Mouse (Mus musculus) myocyte (in vitro differentiated cells): ENCODE data around the gene Pard3b. TPM values are rescaled to one million over a fixed set of nuclear protein-coding genes. Genes with fewer than 3 reads are reported as not detected.

Experiments
- H3K27me3 ChIP-seq: one replicate; pipeline ENCODE4 v1.6.1; 2011; ENCODE audit not compliant: control insufficient read depth, insufficient read depth, insufficient read length
- H3K36me3 ChIP-seq: one replicate; pipeline ENCODE4 v1.6.1; 2011; ENCODE audit not compliant: control insufficient read depth, insufficient read depth
- H3K4me2 ChIP-seq: one replicate; pipeline ENCODE4 v1.6.1; 2011; ENCODE audit warnings: low read depth, control low read depth
- H3K4me3 ChIP-seq: one replicate; pipeline ENCODE4 v1.5.1; 2011; ENCODE audit warnings: mild to moderate bottlenecking, control low read depth, moderate library complexity
- H3K79me2 ChIP-seq: one replicate; pipeline ENCODE4 v1.6.1; 2011; ENCODE audit not compliant: control insufficient read depth, insufficient read depth
- H3ac ChIP-seq: one replicate; pipeline ENCODE4 v1.6.1; 2011; ENCODE audit not compliant: control insufficient read depth, insufficient read length
- CEBPB ChIP-seq: IDR thresholded peaks from 2 replicates; pipeline ENCODE4 v1.6.1; 2011; ENCODE audit warnings: mild to moderate bottlenecking, moderate library complexity; ENCODE audit not compliant: poor library complexity, insufficient read depth, severe bottlenecking
- E2F4 ChIP-seq: IDR thresholded peaks from one replicate; pipeline ENCODE4 v1.6.1; 2011; ENCODE audit warnings: mild to moderate bottlenecking, control low read depth, moderate library complexity; ENCODE audit not compliant: insufficient read depth
- MAX ChIP-seq: IDR thresholded peaks from one replicate; pipeline ENCODE4 v1.6.1; 2011; ENCODE audit warnings: low read depth, mild to moderate bottlenecking, control low read depth
- MYOD1 ChIP-seq, 3 experiments: IDR thresholded peaks; one replicate each; pipeline ENCODE4 v1.6.1; 2011; ENCODE audit warnings: control low read depth in 2 of 3, low read depth in 2 of 3, mild to moderate bottlenecking in 2 of 3, moderate library complexity in 1 of 3; ENCODE audit not compliant: insufficient read length in 2 of 3, control insufficient read depth in 1 of 3
- MYOG ChIP-seq, 3 experiments: IDR thresholded peaks; one replicate each; pipeline ENCODE4 v1.6.1; 2011; ENCODE audit warnings: control low read depth in 2 of 3, low read depth in 2 of 3, mild to moderate bottlenecking in 2 of 3; ENCODE audit not compliant: insufficient read length in 2 of 3, control insufficient read depth in 1 of 3, insufficient read depth in 1 of 3
- POLR2A ChIP-seq: IDR thresholded peaks from one replicate; pipeline ENCODE4 v1.6.1; 2011; ENCODE audit warnings: low read depth, mild to moderate bottlenecking, control low read depth, moderate library complexity; ENCODE audit not compliant: insufficient read length
- POLR2AphosphoS2 ChIP-seq: IDR thresholded peaks from one replicate; pipeline ENCODE4 v1.6.1; 2011; ENCODE audit warnings: low read depth, control low read depth; ENCODE audit not compliant: insufficient read length
- REST ChIP-seq: IDR thresholded peaks from one replicate; pipeline ENCODE4 v1.6.1; 2011; ENCODE audit warnings: mild to moderate bottlenecking, control low read depth, moderate library complexity; ENCODE audit not compliant: insufficient read depth, insufficient read length
- SRF ChIP-seq: IDR thresholded peaks from one replicate; pipeline ENCODE4 v1.6.1; 2011; ENCODE audit warnings: low read depth; ENCODE audit not compliant: control insufficient read depth, insufficient read length
- TCF12 ChIP-seq: IDR thresholded peaks from one replicate; pipeline ENCODE4 v1.6.1; 2011; ENCODE audit warnings: mild to moderate bottlenecking, control low read depth; ENCODE audit not compliant: poor library complexity, insufficient read depth, severe bottlenecking
- TCF3 ChIP-seq: IDR thresholded peaks from one replicate; pipeline ENCODE4 v1.6.1; 2011; ENCODE audit warnings: low read depth, control low read depth; ENCODE audit not compliant: insufficient read length
- USF1 ChIP-seq: IDR thresholded peaks from one replicate; pipeline ENCODE4 v1.6.1; 2011; ENCODE audit warnings: low read depth, mild to moderate bottlenecking, control low read depth, moderate library complexity
- polyA plus RNA-seq: library from polyadenylated mRNA; unstranded; fragments of >200 nt; fragmentation: generic; extraction: Trizol; gene quantifications from one replicate; pipeline ENCODE4 v1.2.1, GENCODE M21; 2012; ENCODE audit warnings: missing spikeins

Gene Pard3b
- polyA plus RNA-seq, 1 experiment, result 0.17 TPM

DNA sequence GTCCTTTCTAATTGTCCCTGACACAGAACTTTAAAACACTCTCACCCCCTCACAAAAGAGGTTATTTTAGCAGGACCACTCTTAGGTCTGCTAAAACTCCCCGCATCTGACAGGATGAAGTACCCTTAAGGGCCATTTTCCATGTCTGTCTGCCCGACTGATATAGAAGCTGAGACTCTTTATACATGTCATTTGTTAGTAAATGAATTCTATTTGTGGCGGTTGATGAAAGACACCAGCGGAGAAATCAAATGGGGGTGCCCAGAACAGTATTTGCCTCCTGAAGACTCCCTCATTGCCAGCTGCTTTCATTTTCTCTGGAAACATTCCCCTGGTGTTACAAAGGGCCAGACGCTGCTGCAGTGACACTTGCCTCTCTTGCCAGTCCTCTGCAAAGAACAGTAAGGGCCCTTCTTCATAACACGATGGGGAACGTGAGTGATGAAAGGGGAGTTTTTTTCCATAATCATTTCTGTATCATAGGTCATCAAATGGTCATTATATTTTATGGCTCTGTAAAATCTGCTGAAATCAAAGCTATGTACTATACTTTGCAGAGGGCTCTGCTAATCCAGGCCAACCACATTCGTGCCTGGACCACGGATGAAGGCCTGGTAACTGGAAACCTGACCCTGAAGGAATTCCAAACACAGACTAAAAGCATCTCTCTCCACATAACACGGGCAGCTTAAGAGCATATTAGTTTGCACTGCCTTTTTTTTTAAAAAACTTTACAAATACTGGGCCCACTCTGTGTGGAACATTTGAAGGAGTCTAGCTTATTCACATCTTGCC lies 993.1 kb downstream of the Pard3b start:
- TF ChIP-seq MAX (no peak), USF1 (no peak), POLR2AphosphoS2 (no peak), MYOG (IDR thresholded peaks at IDR 0.05; ENCODE audit: control insufficient read depth in 1 of 3, insufficient read depth in 1 of 3, insufficient read length in 2 of 3, low read depth in 2 of 3) (no peak), E2F4 (no peak), SRF (no peak), POLR2A (no peak), TCF12 (no peak), MYOD1 (IDR thresholded peaks at IDR 0.05; ENCODE audit: control insufficient read depth in 1 of 3, insufficient read length in 2 of 3, low read depth in 2 of 3) (no peak), CEBPB (no peak)
- Histone ChIP-seq H3K4me2 (peak overlapping the region; percentile 21), H3K79me2 (no peaks in the 10 kb centered on the region), H3K36me3 (no peaks in the 10 kb centered on the region), H3ac (no peak overlapping the region), H3K4me3 (no peak overlapping the region), H3K27me3 (no peaks in the 10 kb centered on the region)

DNA sequence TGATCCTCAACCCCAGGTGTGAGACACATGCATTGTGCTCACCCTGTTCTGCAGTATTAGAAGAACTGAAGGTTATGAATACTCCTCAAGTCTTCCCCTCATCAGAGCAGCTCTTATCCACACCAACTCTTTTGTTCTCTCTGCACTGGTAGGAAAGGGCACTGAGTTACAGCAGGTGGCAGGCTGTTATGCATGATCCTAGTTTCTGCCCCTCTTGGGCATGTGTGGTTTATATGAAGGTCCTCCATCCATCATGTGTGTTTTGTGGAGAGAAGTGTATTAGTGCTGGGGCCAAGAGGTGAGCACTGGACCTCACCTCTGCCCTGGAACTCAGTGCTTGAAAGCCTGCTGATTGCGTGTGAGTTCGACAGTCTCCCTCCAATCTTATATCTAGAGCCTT lies 994.3 kb downstream of the Pard3b start:
- Histone ChIP-seq H3K4me3 (no peak overlapping the region), H3K79me2 (no peaks in the 10 kb centered on the region), H3ac (no peak overlapping the region), H3K36me3 (no peaks in the 10 kb centered on the region), H3K27me3 (no peaks in the 10 kb centered on the region), H3K4me2 (no peak overlapping the region)
- TF ChIP-seq E2F4, result no peak
- no peak for TF ChIP-seq TCF12

DNA sequence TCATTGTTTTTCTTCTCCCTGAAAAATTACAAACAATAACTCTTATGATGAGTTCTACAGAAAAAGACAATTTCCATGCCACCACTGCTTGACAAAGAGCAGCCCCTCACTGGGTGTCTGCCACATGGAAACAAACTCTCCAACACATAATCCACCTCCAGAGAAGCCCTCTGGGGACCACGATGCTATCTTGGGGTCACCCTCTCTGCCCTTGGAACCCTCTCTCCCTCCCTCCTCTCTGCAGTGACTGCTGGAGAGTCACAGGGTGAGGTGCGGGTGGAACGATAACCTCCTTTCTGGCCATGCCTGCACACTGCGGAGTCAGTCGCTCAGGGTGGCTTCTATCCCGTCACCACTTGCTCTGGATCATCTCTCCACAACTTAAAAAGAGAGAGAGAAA lies 996.6 kb downstream of the Pard3b start:
- H3K4me3 ChIP-seq, result no peak overlapping the region
- no peak for TF ChIP-seq TCF12
- TF ChIP-seq MYOG (IDR thresholded peaks at IDR 0.05; ENCODE audit: control insufficient read depth in 1 of 3, insufficient read depth in 1 of 3, insufficient read length in 2 of 3, low read depth in 2 of 3), result no peak
- no peak for TF ChIP-seq CEBPB
- TF ChIP-seq MYOD1 (IDR thresholded peaks at IDR 0.05; ENCODE audit: control insufficient read depth in 1 of 3, insufficient read length in 2 of 3, low read depth in 2 of 3), result no peak
- no peak for TF ChIP-seq MAX
- TF ChIP-seq TCF3, result no peak
- TF ChIP-seq POLR2A, result no peak
- no peak for TF ChIP-seq POLR2AphosphoS2
- TF ChIP-seq E2F4, result no peak
- TF ChIP-seq SRF, result no peak
- no peak for TF ChIP-seq USF1
- TF ChIP-seq REST, result no peak
- H3K27me3 ChIP-seq, result no peaks in the 10 kb centered on the region
- H3K4me2 ChIP-seq, result no peak overlapping the region
- H3K79me2 ChIP-seq, result no peaks in the 10 kb centered on the region
- no peak overlapping the region for H3ac ChIP-seq
- no peaks in the 10 kb centered on the region for H3K36me3 ChIP-seq

DNA sequence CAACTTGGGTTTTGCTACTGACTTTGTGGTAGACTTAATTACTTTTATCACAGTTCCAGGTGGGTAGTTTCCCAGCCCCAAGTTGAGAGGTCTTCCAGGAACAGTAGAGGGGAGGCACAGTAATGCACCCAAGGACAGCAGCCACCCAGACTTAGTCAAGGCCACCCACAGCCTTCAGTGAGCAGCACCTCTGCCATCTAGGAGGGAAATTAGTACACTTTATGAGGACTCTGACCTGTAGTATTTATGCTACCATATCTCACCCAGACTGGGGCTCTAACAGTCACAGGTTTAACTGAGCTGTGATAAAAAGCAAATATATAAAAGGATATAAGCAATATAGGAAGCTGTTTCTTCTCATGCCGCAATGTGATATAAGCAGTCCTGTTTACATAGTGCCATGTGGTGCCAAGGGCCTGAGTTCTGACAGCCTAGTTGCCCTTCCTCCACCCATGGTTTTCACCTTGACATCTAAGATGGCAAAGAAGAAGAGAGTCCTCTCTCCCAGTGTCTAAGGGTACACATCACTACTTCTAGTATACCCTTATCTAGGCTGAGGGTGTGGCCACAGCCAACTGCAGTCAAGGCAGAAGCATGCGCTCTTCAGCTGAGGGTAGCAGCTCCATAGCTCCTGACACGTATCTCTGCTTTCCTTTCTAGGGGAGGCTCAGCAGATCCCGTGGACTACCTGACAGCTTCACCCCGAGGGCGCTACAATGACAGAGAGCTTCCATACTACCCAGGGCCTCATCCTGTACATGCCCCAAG lies 998.5 kb downstream of the Pard3b start:
- Histone ChIP-seq H3K4me2 (no peak overlapping the region), H3K36me3 (no peaks in the 10 kb centered on the region), H3K4me3 (no peak overlapping the region), H3K27me3 (no peaks in the 10 kb centered on the region), H3ac (no peak overlapping the region), H3K79me2 (no peaks in the 10 kb centered on the region)
- no peak for TF ChIP-seq REST
- TF ChIP-seq POLR2AphosphoS2, result no peak
- no peak for TF ChIP-seq TCF3
- no peak for TF ChIP-seq MYOD1 (IDR thresholded peaks at IDR 0.05; ENCODE audit: control insufficient read depth in 1 of 3, insufficient read length in 2 of 3, low read depth in 2 of 3)
- no peak for TF ChIP-seq CEBPB
- no peak for TF ChIP-seq E2F4
- TF ChIP-seq POLR2A, result no peak
- TF ChIP-seq MYOG (IDR thresholded peaks at IDR 0.05; ENCODE audit: control insufficient read depth in 1 of 3, insufficient read depth in 1 of 3, insufficient read length in 2 of 3, low read depth in 2 of 3), result no peak
- TF ChIP-seq SRF, result no peak
- no peak for TF ChIP-seq USF1
- TF ChIP-seq TCF12, result no peak
- TF ChIP-seq MAX, result no peak

DNA sequence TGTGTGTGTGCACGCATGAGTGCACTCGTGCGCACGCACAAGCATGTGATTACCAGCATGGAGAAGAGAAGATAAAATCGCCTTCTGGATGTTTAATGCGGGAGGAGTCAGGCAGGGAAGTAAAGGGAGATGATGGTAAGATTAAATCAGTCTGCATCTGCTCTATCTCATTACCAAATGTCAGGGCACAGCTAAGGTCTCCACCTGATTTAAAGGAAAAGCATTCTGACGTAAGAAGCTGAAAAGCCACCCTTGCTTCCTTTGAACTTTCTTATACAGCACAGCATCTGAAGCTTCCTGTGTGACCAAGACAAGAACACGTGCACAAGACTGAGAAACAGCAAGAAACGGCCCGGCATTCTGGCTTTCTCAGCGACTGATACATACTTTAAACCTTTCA lies 1000.4 kb downstream of the Pard3b start:
- TF ChIP-seq POLR2AphosphoS2, result no peak
- TF ChIP-seq TCF3, result no peak
- TF ChIP-seq TCF12, result no peak
- TF ChIP-seq SRF, result no peak
- no peak for TF ChIP-seq POLR2A
- no peak for TF ChIP-seq MYOG (IDR thresholded peaks at IDR 0.05; ENCODE audit: control insufficient read depth in 1 of 3, insufficient read depth in 1 of 3, insufficient read length in 2 of 3, low read depth in 2 of 3)
- TF ChIP-seq CEBPB, result no peak
- no peak for TF ChIP-seq E2F4
- no peak for TF ChIP-seq MYOD1 (IDR thresholded peaks at IDR 0.05; ENCODE audit: control insufficient read depth in 1 of 3, insufficient read length in 2 of 3, low read depth in 2 of 3)
- Histone ChIP-seq H3ac (no peak overlapping the region), H3K4me3 (no peak overlapping the region), H3K79me2 (no peaks in the 10 kb centered on the region), H3K4me2 (no peak overlapping the region), H3K27me3 (no peaks in the 10 kb centered on the region), H3K36me3 (no peaks in the 10 kb centered on the region)
